Mouse (Mus musculus): ENCODE results near the gene Slc10a2.
"Not testable (repeated sequence)": the region's sequence is repeated elsewhere in the genome, so short reads cannot be mapped to it uniquely, and the experiment has no call there.

The Slc10a2 gene

GRCm38 (mm10) chr8:5105186-5105585 lies at the start of gene Slc10a2:
TSS of gene Slc10a2 (minus strand) at chr8:5105351.
- no peak for DNase-seq (ENCODE audit: inconsistent ontology term)

DNA sequence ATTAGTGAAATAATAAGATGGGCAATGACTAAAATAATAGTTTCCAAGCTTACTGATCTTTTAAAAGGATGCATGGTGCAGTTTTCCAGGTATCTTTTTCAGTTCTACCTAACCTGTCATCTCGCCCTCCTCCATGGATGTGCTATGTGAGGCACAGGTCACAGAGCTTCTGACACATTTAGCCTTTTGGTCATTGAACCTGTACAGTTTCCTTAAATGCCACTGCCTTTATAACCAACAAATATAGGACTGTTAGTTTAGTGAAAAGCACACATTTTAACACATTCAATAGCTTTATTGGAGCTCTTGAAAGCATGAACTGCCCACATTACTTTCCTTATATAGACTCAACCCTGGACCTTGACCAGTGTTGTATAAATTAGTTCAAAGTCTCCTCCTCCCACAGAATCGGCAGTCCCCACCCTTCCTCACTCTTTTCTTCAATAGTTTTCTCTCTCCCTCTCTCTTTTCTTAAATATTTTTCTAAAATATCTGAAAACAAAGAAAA lies 24.2 kb upstream of the Slc10a2 start:
- no peak for DNase-seq (ENCODE audit: inconsistent ontology term)

DNA sequence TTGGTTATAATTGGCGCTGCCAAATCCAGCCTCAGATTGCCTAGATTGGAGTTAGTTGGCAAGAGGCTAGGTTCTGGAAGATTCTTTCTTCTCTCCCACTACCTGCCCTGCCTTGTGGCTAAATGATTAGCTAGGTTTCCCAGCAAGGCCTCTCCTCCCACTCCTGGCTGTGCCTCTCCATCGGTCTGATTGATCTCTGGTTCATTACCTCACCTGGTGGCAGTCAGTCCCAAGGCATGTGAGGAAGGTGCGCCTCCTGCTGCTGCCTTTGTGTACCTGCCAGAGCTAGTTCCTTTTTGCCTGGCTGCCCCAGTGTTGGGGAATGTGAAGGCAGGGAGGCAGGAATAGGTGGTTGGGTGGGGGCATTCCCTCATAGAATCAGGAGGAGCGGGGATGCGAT lies 1.7 kb upstream of the Slc10a2 start:
- DNase-seq (ENCODE audit: inconsistent ontology term): no peak

- DNase-seq (ENCODE audit: inconsistent ontology term): no peak
Observed at GRCm38 (mm10) chr8:5095392-5095791, 9.8 kb downstream of the Slc10a2 start.

DNA sequence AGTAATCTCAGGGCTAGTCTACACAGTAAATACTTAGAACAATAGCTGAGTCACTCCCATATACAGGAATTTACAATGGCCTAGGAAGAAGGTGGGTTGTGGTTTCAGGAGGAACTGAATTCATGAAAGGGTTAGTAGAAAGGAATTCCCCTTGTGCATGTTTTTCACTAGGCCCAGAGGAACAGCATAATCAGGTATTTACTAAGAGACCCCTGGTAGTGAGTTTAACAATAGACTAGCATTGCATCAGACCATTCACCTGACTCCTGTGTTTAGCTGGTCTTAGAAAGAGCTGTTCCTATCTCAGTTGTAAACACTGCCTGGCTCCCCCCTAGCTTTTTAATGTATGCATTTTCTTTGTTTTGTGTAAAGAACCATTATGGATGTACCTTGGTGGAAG lies 11.2 kb downstream of the Slc10a2 start:
- DNase-seq (ENCODE audit: inconsistent ontology term): not testable (repeated sequence)

DNA sequence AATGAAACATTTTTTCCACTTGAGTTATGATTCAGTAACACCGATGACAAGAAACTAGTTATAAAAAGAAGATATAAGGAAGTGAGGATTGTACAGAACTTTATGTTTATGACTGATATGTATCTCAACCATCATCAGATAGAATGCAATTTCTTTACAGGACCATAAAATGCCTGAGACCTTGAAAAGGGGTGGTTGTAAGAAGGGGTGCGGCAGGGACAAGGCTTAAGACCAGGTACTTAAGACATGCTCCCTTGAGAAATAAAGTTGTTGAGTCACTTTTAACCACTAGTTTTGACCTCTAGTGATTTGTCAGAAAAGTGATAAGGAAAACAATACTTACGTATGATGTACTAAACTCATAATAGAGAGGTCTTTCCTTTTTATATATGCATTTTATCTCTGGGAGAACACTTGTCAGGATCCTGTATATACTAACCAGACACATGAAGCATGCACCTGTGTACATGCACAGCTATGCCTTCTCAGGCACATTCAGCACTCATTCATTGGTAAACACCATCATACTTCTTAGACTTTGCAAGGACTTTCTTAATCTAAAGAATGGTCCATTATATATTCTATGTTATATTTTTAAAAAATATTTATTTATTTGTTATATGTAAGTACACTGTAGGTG lies 31.4 kb downstream of the Slc10a2 start:
- DNase-seq (ENCODE audit: inconsistent ontology term): no peak

DNA sequence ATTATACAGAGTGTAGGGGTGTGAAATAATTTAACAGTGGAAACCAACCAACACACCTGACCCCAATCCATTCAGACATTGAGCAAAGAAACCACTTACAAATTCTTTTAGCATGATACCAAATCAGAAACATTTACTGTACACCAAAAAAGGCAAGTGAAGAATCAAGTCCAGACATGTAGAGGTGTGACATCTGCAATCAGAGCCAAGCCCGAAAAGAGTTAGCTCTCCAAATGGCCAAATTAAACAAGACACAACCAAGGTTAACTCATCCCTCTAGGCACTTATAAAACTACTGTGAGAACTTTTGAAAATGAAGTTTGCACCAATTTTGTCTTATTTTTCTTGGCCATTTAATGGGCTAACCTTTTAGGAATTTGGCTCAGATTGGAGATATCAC lies 46.3 kb downstream of the Slc10a2 start:
- DNase-seq (ENCODE audit: inconsistent ontology term): peak; percentile 27

DNA sequence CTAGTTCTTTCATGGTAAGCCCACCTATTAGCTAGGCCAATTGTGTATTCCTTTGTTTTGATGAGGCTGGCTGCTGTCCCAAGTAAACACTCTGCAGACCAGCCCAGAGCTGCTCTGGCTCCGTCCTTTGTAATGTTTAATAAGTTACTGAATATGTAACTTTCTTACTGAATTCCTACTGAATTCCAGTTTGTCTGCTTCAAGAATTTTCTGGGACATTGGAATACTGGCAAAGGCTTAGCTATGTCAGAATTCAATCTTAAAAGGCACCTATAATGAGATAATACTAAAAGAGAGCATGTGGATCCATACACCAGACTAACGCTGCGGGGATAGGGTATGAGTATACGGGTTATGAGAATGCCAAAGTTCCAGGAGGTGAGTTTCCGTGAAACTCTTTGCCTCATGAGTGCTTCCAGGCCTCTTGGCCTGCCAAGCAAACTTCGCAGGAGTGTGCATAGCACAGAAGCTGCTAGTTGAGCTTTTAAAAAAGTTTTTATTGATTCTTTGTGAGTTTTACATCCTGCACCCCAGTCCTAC lies 60.7 kb downstream of the Slc10a2 start:
- peak; percentile 19 for DNase-seq (ENCODE audit: inconsistent ontology term)

GRCm38 (mm10) chr8:5038811-5039561 lies 66.2 kb downstream of the Slc10a2 start:
- no peak for DNase-seq (ENCODE audit: inconsistent ontology term)

Data from Muller cell, postnatal 12 days (primary cell).